ENCODE assay signal across 27 mouse cellular contexts in the genomic region with DNA sequence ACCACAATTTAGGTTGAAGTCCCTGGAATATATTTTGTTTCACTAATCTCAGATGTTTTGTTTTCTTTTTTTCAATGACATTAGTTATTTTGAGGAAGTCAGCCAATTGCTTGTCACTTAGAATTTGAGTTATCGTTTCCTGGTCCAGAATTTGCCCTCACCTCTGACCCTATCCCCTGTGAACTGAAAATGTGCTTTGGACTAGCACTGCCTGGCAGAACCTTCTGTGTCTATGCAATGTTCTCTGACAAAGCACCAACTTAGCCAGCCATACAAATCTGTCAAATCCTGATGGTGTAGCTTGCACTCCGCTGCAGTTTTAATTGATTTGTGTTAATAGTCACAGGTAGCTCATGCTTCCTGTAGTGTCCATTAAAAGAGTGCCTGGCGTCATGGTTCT. TPM values are rescaled to one million over a fixed set of nuclear protein-coding genes. Genes with fewer than 3 reads are reported as not detected.
DNase-seq lines count a peak whose midpoint lies in the region; ATAC-seq and TF ChIP-seq lines count a peak whose summit lies in the region.
"Had no signal": no experiment of that assay in that cellular context is flagged by ENCODE, and none has a peak within 500 bp of the region (broad histone marks: within the 10 kb centered on the region; RNA-seq: fewer than 3 reads in every experiment).

No protein-coding gene starts in this region.

- H3K4me2 ChIP-seq in kidney, postnatal 0 days (ENCODE audit: low read length) = no peak overlapping the region
- H3K4me2 ChIP-seq: embryonic facial prominence, embryonic 12.5 days; heart, embryonic 11.5 days; hindbrain, embryonic 14.5 days; limb, embryonic 13.5 days; liver, embryonic 13.5 days; stomach, embryonic 15.5 days had no signal

- no peak overlapping the region for H3K4me3 ChIP-seq in kidney, postnatal 0 days (replicated peaks; ENCODE audit: low read depth, low read length)
- H3K4me3 ChIP-seq: embryonic facial prominence, embryonic 12.5 days; layer of hippocampus, adult 2 months; limb, embryonic 13.5 days; liver, embryonic 13.5 days; stomach, embryonic 15.5 days had no signal

- ATAC-seq in kidney, postnatal 0 days (replicated peaks; ENCODE audit: low FRiP score, low read depth) = no peak
- ATAC-seq: forebrain, embryonic 14.5 days; intestine, postnatal 0 days; lung, postnatal 0 days; Patski had no signal

- no peak overlapping the region for H3K9ac ChIP-seq in kidney, postnatal 0 days (ENCODE audit: low read depth, low read length)
- H3K9ac ChIP-seq: embryonic facial prominence, embryonic 12.5 days; hindbrain, embryonic 14.5 days; limb, embryonic 13.5 days; liver, embryonic 13.5 days; stomach, embryonic 15.5 days had no signal

- peak; percentile 12 for DNase-seq in adrenal gland, adult 8-10 months
- no peak for DNase-seq in adrenal gland, postnatal 25 days
- DNase-seq in kidney, postnatal 0 days (ENCODE audit: low spot score) = peak; percentile 22
- DNase-seq in kidney, adult 11 months = no peak
- peak; percentile 50 for DNase-seq in adrenal gland, postnatal 14 days
- DNase-seq in kidney, postnatal 36 days = peak; percentile 49
- no peak for DNase-seq in spleen, postnatal 14 days (ENCODE audit: low spot score in 2 of 2)
- DNase-seq: cerebellum, adult 11 months; cerebellum, adult 9-10 months; cerebellum, postnatal 36 days; embryo, embryonic 11 days; gastrocnemius, postnatal 14 days; heart, postnatal 4 days; liver, embryonic 13.5 days; lung, adult 18-20 months; midbrain, embryonic 14.5 days had no signal

- WGBS in kidney, postnatal 0 days = 48% methylated on average over 3 of the region's 3 CpGs

- no peaks in the 10 kb centered on the region for H3K9me3 ChIP-seq in kidney, postnatal 0 days (replicated peaks; ENCODE audit: low read length)
- H3K9me3 ChIP-seq: embryonic facial prominence, embryonic 12.5 days; limb, embryonic 13.5 days; liver, embryonic 13.5 days; stomach, embryonic 15.5 days had no signal

- no peaks in the 10 kb centered on the region for H3K27me3 ChIP-seq in kidney, postnatal 0 days (ENCODE audit: insufficient read depth, low read length)
- H3K27me3 ChIP-seq: embryonic facial prominence, embryonic 12.5 days; limb, embryonic 13.5 days; liver, embryonic 13.5 days; Patski; stomach, embryonic 15.5 days had no signal

- no peaks in the 10 kb centered on the region for H3K4me1 ChIP-seq in kidney, postnatal 0 days (replicated peaks; ENCODE audit: insufficient read depth, low read length)
- H3K4me1 ChIP-seq: embryonic facial prominence, embryonic 12.5 days; limb, embryonic 13.5 days; stomach, embryonic 15.5 days had no signal

- no peak overlapping the region for H3K27ac ChIP-seq in kidney, postnatal 0 days
- H3K27ac ChIP-seq: embryonic facial prominence, embryonic 12.5 days; hindbrain, embryonic 14.5 days; layer of hippocampus, adult 2 months; limb, embryonic 13.5 days; liver, embryonic 13.5 days; macrophage; stomach, embryonic 15.5 days had no signal

- TF ChIP-seq CTCF in kidney, postnatal 0 days (IDR thresholded peaks at IDR 0.05; ENCODE audit: low read depth) = no peak

- peaks cover 13% of the 10 kb centered on the region for H3K36me3 ChIP-seq in kidney, postnatal 0 days (ENCODE audit: insufficient read depth, low read length)
- H3K36me3 ChIP-seq: liver, embryonic 13.5 days; stomach, embryonic 15.5 days had no signal

RNA-seq across cellular contexts. Expression of gene Kiz, which starts 10.1 kb away (rescaled TPM):
- 10 to 100 TPM; 39.3 to 55.2 (median 50.1) TPM for total RNA-seq in adrenal gland, adult 8-10 months (2022)
- total RNA-seq in adrenal gland, postnatal 25 days (2021) = 42.9 and 51.9 TPM in 2 replicates
- 31.0 and 34.7 TPM in 2 replicates for polyA plus RNA-seq in kidney, postnatal 0 days (2015; fragmentation: Nextera tagmentation; extraction: Ambion mirVana)
- 35.2 and 42.5 TPM in 2 replicates for total RNA-seq in adrenal gland, postnatal 14 days (2021)

Comparison
In these comparisons a context has a peak if more than half of its experiments do, and no peak if none do; other contexts are left out.
1. DNase-seq: peak in adrenal gland, adult 8-10 months (single experiment), kidney, postnatal 0 days (single experiment), adrenal gland, postnatal 14 days (single experiment) and kidney, postnatal 36 days (2 of 2); none in adrenal gland, postnatal 25 days (single experiment), kidney, adult 11 months (single experiment) and spleen, postnatal 14 days (0 of 2).